Mouse (Mus musculus): ENCODE data around the gene Pacrg.

Pacrg gene

DNA sequence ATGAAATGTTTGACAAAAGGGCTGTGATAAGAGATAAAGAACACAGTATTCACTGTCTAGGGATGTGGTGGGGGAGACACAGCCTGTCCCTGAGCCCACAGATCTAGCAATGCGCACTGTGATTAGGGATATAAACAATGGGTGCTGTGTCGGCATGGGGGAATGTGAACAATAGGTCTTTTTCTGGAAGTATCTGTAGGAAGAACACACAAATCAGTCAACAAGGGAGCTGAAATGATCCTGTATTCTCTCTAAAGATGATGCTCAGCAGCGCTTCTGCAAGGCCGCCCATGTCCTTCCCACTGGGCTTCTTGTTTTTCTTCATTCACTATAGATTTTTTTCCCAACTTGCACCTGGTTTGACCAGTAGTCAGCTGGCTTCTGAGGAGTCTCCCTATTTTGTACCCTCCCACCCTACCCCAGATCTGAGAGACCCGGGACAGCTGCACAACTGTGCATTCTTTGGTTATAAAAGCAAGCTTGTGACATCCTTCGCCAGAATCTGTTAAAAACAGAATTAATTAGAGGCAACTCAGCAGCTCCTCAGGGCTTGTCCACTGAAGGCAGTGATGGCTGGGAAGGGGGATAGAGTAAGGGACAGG, 356.1 kb downstream of the Pacrg start:
- no peak for DNase-seq

DNA sequence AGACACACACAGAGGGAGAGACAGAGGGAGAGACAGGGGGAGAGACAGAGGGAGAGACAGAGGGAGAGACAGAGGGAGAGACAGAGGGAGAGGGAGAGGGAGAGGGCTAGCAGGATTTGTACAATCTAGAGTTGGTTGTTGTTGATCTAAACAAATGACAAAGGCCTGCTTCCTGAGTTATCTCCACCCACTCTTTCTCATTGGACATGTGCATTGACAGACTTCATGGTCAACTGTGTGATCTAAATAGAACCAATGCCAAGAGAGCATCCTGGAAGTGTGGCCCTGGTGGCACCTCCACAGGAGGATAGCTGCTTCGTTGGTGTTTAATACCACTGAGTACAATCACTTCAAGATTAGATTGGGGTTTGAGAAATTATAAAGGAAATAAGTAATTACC, 359.0 kb downstream of the Pacrg start:
- DNase-seq = no peak

DNA sequence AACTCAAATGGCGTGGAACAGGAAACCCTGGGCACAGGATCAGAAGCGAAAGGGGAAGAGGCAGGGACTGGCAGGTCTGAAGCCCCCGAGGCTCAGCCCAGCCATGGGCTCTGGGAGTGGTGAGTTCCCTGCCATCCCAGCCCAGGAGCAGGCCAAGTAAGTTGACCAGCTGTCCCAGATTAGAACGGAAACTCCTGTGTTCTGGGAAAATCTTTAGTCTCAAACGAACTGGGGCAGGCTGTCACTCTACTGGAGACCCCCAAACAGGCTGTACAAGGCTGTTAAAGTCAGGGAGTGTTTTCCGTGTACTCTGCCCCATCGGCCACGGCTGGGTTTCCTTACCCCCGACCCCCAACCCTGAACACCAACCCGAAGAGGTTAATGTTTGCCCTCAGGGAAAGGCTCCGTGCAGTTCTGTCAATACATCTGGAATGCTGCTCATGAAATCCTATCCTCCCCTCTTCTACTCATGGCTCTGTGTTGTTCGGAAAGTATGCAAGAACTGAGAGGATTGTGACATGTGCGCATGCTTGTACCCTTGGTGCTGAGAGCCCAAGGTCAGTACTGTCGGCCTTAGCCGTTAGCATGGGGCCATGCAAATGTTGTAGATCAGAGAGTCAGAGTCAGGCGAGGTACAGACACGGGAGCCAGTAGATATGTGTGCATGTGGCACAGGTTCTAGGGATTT, 360.9 kb downstream of the Pacrg start:
- DNase-seq = no peak

DNA sequence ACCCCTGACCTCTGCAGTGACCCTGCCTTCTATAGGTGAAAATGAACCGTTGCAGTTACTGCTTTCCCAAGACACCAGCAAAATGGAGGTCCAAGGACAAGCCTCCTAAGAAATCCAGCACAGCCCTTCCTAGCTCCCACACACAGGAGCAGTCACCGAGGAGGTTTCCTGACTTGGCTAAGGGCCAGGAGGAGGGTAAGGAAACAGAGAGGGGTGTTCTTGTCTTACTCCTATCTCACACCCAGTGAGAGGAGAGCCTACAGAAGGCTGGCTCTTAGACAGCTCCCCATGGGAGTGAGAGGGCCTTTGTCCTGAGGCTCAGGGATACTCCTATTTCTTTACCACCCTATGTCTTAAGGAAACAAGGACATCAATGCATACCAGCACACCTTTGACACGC, 361.7 kb downstream of the Pacrg start:
- no peak for DNase-seq

DNA sequence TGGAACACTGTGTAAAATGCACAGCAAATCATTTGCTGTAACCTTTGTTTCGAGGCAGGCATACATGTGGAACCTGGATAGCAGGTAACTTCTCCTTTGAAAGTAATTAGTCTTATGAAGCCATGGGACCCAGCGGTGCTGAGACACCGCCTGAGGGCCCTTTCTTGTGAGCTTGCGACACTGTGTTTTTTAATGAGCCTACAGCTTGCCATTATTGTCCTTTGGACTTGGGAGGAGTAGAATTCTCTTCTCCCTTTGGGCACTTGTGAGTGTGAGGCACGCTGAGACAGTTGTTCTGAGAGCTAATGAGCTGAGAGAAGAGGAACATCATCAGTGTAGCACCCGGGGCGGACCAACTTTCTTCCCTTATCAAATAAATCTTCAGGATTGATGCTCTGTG, 363.3 kb downstream of the Pacrg start:
- DNase-seq = no peak

DNA sequence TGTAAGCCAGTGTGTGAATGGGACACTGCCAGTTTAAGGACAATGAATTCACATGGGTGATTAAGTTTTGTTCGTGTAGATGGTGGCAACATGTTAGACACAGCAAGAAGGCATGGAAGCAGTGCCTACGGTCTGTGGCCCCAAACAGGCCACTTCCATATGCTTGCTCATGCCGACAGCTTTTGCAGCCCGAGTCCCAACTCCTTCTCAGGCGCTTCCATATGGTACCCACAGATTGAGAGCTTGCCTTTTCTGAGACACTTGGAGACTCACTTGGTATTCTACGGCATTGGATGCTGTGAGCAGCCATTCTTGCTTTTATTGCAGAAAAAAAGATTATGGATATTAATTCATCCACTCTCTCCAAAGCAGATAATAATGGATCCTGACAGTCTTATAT, 365.1 kb downstream of the Pacrg start:
- DNase-seq = no peak

DNA sequence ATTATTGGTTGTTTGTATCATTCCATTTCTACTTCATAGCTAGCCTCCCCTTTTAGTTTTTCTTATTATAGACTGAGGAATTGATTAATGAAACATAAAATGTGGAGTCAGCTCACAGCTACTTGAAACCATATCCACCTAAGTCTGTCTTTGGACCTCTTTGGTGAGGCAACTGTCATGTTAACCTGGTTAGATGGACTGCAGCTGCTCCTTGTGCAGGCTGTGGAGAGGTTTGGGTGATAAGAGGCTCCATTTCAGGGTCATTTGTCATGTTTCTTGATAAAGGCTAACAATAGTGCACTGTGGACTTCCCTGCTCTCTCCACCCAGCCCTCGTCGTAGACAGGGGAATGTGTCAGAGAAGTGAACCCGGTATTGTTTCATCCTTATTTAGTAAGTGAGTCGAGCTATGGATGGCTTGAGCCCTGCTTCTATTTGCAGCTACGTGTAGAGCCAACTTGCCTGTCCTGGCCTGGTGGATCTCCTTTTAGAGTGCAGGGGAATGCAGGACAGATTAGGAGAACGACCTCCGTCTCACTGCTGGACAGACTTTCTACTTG, 366.2 kb downstream of the Pacrg start:
- no peak for DNase-seq

DNA sequence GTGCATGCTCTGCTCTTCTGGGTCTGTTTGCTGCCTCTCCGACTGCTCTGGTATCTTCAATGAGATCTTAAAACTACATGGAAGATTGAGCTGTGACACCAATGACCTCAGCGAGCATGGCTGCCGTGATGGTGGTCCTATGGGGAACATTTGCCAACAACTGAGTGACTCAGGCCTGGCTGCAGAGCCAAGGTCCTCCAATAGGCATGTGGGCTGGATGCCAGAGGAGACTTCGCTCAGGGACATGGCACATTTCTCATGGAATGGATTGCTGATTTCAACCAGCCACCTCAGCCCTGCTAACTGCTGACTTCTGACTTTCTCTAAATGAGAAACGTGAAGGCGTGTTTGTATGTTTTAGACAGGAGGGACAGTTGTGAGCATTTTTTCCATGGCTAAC, 366.9 kb downstream of the Pacrg start:
- no peak for DNase-seq

DNA sequence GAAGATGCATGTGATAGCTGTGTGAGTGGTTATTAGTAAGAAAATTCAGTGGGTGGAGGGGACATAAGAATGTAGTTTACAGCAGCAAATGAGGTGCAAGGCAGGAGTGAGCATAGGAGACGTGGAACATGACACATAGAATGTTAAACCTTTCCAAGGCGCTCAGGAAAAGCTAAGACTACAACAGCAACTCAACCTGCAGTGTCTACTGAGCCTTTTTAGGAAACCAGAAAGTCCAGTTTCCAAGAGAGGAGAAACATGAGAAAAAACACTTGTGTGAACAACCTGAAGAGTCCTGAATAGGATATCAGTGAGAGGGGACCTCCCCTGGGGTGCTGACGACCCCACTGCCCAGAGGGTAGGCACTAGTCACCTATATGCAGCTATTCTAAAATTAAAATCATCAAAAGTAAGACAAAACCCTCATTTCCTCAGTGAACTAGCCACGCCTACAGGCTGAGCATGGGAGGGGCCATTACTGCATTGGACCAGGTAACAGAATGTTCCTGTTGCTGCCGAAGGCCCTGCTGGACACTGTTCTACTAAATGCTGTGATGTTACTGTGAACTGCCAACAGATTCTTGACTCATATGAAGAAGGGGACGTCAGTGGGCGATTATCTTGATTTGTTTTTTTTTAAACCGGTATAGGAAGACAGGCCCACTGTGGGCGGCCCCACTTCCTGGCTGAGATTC, 370.1 kb downstream of the Pacrg start:
- DNase-seq = no peak

DNA sequence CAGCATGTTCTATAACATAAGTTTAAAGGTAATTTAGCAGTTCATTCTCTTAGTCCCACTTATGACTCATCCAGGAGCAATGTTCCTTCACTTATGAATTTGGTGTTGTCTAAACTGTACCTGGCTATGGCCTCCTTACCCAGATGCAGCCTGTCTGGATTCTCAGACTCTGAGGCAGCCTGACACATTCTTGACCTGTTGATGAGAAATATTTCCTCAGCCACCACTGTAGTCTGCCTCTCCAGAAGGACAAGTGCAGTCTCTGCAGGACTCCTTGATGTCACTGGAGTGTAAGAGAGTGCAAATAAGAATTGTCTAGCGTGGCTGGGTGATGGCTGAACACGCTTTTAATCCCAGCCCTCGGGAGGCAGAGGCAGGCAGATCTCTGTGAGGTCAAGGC, 373.0 kb downstream of the Pacrg start:
- DNase-seq = no peak

DNA sequence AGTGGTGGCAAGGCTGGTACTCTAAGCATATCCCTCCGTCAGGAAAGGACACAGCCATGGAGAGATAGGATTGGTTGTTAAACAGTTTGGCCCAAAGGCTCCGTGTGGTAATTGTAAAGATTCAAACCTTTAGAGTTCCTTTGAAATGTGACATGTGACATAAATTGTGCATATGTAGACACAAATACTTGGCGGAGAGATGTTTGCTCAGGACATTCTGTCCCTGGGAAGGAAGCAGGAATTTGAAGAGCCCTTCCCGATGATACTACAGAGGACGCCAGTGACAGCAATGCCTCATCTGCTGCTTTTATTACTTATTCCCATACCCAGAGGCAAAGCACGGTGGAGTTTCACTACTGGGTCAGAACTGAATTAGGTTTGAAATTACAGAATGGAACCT, 374.6 kb downstream of the Pacrg start:
- no peak for DNase-seq

DNA sequence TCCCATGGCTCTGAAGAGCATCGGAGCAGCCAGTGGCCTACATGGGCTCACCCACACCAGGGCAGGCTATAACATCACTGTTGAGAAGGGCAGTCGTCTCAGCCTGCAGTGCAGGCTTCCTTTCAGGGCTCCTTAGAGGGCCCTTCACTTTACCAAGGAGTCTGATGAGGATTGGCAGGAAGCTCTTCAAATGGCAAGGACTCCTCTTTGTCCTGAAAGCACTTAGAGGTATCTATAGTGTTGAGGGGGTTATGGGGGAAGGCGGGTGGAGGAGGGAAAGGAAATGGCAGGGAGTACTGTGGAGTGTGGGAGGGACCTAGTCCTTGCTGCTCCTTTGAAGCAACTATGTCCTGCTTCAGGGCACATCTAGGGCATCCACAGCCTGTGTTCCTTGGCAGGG, 375.4 kb downstream of the Pacrg start:
- DNase-seq = no peak

DNA sequence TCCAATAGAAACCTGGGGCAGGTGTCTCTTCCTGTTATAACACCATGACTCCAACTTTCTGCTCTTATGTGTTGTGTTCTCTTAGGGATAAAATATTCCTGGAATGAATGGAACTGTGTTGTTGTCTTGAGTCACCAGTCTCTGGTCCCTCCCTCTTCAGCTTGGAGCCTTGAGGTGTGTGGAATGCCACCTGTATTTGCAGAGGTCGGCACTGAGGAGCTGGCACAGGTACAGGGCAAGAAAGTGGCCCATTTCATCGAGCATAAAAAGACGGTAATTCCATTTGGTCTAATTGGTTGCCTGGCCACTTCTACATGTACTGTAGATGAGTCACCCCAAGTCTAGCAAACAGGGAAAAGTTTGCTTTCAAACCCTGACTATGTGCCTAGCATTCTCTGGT, 376.5 kb downstream of the Pacrg start:
- no peak for DNase-seq

DNA sequence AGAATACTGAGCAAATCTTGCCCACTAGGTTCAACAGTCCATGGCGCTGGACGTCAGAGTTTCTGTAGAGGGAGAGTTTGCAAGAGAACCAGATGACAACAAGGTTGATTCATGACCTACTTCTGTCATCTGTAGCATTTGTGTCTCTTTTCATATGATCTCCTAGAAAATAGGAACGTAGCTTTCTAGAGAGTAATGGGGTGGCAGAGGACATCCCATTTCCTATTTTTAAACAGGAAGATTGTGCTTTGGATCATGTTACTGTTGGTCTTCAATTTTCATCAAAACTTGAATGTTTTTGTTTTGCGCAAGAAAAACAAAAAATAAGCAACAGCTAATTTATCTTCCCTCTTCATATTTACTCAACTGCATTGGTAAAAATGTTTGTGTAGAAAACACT, 379.2 kb downstream of the Pacrg start:
- no peak for DNase-seq

DNA sequence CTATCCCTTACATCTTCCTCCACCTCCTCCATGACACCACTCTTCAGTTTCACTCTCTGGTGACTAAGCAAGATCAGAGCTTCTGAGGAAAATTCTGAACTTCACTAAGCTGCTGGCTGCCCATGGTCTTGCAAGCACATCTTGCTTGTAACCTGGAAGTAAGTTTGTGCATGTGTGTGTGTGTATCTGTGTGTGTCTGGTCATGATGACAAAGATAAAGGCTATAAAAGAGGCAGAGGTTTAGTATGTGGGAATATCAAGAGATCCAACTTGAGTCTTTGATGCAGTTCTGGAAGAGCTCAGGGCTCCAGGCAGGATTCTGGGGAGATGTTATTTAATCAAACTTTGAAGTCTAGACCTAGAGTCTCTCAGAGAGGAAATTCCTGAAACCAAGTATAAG, 381.4 kb downstream of the Pacrg start:
- no peak for DNase-seq

DNA sequence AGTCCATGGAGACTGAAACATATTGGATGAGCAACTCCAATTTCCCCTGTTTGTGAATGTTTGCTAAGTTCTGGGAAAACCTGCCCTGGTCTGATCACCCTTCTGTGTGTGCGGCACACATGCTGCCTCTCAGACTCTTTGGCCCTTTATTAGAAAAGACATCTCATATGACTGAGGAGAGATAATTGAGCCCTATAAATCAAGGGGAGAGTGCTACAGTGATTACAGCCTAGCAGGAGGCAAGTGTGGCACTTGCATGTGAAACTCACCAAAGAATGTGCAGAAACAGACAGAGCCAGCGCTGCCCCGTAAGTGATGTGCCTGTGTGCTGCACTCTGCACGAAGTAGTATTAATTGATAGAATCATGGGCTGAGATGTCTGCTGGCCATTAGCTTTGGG, 383.7 kb downstream of the Pacrg start:
- DNase-seq = no peak

DNA sequence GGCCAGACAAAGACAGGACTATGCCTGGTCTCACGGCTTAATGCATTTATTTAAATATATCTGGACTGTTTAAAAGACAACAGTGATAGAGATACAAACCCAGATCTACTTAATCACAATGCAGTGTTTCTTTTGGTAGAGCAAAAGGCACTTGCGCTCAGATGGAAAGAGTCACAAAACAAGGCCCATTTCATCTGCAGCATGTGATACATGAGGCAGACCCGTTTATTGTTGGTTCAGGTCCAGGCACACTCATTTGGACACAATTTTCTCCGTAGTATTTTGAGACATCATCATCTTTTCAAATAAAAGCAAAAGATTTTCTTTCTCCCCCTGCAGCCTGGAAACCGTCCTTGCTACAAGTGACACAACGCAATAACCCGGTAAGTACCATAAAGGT, 384.1 kb downstream of the Pacrg start:
- DNase-seq = no peak

DNA sequence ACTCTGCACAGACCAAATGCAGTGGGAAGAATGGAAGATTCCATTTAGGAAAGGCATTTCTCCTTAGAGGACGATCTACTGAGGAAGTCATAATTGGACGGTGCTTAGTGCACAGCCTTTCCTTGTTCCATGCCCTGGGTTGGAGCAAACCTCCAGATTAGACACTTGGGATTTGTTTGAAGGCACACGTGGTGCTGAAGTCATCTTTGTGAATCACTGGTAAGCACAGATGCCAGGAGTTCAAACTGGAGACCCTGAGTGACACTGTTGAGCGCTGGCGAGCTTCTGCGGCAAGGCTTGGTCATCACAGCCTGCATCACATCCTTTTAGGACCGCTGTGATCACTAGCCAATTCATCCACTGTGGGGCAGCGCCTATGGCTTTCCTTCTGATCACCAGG, 385.7 kb downstream of the Pacrg start:
- no peak for DNase-seq

DNA sequence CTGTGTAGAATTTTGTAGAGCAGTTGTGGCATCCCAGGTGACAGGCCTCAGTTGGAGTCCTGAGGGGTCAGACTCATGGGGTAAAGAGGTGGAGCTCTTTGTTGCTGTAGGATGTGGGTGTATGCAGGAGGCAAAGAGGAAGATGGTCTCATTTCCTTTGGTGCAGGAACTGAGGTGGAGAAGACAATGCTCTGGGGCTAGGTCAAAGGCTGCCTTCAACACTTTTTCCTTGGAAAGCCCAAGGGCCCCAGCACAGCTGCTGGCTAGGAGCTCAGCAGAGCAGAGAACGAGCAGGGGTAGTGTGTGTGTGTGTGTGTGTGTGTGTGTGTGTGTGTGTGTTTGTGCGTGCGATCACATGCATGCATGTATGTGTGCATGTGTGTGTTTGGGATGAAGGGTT, 387.3 kb downstream of the Pacrg start:
- DNase-seq = no peak

DNA sequence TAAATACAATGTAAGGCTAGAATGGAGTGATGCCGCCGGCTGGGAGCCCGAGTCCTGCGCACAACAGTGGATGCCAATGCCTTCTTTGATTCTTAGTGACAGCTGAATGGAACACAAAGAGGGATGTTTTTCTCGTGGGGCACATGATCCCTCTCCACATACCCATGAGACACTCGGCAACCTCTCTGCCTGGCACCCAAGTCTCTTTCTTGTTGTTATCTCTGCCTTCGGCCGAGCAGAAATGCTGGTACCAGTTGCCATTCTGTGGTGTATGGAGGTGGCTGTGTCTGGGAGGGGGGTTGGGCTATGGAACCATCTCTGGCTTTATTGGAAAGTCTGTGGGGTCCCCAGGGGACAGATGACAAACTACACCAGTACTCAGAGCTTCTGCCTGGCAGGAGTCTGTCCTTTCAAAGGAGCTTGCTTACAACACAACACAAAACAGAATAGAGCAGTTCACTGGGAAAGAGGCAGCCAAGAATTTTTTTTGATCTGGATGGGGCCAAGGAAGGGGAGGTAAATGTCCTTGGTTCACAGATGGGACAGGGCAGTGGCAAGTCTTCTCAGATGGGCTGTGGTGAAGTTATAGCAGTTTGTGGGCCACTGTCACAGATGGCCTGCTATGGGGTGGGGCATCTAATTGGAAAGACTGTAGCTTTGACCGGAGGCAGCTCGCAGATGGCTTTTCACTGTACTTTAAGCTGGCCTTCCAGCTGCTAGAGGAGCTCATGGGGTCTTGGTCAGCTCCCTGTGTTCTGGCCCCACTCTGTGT, 388.6 kb downstream of the Pacrg start:
- DNase-seq = no peak

DNA sequence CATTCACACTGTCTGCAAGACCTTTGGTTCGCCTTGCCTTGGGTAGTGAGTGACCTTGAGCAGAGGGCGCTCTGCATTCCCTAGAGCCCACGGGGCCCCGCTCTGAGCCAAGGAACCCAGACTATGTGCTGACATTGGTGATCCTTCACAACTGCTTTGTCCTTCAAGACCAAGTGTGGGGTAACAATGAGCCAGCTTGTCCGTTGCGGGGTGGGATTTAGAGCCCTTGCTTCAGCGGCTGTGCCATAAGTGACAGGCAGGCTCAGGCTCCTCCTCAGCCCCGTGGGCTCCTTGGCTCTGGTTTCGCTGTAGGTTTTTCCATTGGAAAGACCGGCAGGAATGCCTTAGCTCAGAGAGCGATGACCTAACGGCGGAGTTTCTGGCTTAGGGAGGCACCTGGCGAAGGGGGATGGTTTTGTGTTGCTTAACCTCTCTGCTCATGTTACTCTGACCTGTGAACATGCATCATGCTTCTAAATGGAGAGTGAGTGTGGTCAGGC, 390.3 kb downstream of the Pacrg start:
- no peak for DNase-seq

DNA sequence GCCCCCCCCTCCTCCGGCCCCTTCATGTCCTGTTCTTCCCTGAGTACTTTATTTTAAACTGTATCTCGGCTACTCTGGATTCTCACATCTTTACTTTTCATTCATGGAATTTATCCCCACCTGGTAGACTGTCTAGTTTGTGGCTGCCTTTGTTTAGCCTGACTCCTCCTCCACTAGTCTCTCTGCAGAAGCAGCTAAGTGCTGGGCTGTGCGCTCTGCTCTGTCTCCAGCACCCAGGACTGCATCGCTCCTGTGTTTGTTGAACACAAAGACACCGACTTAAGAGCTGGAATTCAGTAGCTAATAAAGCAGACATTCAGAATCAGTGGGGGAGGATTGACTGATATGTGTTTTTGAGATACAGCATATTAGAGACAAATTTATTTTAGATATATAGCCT, 391.7 kb downstream of the Pacrg start:
- DNase-seq = no peak

DNA sequence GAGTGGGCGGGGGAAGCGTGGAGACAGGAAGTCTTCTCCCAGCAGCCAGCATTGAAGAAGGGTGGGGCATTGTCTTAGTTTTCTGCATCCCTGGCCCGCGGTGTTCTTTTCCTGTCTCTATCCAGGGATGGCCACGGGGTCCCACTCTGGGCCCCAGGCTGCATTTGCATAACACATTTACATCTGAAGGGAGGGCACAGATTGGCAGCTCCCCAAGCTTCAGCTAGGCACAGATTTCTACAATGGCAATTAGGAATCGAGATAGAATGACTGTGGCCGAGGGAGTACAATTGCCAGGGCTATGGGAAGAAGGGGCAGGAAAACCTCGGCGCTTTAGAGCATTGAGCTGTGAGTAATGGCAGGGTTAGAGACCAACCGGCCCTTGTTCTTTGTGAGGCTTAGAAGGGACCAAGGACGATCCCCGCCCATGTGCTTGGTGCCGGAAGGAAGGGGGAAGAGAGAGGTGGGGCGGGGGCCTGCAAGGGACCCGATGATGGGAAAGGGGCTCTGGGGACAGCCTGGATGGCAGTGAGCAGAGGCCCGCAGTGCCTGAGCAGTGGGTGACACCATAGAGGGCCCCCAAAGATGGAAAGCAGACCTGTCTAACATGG, 398.5 kb downstream of the Pacrg start:
- DNase-seq = peak; percentile 56

Measured in right cerebral cortex, postnatal 4 days (tissue).